Mouse (Mus musculus) embryonic fibroblast, embryonic 13.5 days (primary cell): ENCODE results near the gene Sowaha.

Source experiments
- CTCF ChIP-seq: IDR thresholded peaks from 2 replicates; pipeline ENCODE4 v1.5.1; 2011; ENCODE audit warnings: mild to moderate bottlenecking, control low read depth, low read length, moderate library complexity, borderline replicate concordance; ENCODE audit not compliant: insufficient read depth
- POLR2A ChIP-seq: IDR thresholded peaks from 2 replicates; pipeline ENCODE4 v1.6.1; 2011; ENCODE audit warnings: low read depth, mild to moderate bottlenecking, control low read depth, low read length, moderate library complexity

DNA sequence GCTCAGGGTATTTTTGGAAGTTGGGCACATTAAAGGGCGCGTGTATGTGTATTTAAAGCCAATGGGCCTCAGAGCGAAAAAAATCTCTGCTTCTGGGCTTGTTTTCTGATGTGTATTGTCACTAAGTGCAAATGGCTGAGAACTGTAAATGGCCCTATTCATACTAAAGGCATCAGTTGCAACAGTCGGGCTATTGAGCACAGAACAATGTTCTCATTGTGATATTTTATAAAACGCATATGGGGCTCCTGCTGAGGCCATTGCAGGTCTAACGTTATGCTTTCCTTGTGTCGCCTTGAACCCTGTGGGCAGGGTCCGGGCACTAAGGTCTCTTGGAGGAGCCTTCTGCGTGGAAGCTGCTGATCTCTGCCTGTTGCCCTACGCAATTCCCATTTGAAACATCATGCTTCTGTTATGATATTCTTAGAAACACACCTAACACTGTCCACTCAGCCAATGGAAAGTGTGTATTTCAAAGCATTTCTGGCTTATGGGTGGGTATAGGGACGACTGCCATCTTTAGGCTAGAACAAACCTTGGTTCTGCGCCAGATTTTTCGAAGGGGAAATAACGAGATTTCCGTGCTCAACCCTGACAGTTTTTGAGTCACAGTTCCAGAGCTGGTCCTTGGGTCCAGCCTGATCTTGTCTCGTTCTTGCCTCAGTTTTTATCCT is 10.6 kb downstream of the Sowaha start:
- TF ChIP-seq CTCF = no peak
- no peak for TF ChIP-seq POLR2A
